Mouse (Mus musculus) A20 (cell line): ENCODE data around the gene Mamstr.

Experiments used
- DNase-seq: peaks from one replicate; pipeline ENCODE4 v3.0.0-alpha.2; 2011; ENCODE audit warnings: low read depth, low spot score

Gene Mamstr

GRCm38 (mm10) chr7:45639561-45640027 is at the start of gene Mamstr:
Gene Mamstr, plus strand, starts transcription at chr7:45639977.
- DNase-seq: no peak

- peak; percentile 61 for DNase-seq
Measured at GRCm38 (mm10) chr7:45590874-45591273, 48.9 kb upstream of the Mamstr start.

DNA sequence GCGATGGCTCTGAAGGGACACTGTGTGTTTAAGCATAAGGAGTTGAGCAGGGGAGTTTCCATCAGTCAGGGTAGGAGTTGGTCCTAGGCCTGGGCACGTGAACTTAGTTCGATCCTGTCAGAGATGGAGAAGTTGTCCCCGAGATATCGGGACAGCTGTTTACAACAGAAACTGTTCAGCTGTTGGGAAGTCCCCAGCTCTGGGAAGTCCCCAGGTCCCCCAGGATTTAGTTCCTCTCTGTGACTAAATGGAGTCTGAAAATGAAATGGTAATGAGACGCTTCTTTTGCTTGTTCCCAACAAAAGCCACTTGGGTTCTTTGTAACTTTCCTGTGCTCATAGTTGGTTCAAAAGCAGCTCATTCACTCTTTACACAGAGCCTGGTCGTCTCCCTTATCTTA is 47.9 kb upstream of the Mamstr start:
- DNase-seq: peak; percentile 83

DNA sequence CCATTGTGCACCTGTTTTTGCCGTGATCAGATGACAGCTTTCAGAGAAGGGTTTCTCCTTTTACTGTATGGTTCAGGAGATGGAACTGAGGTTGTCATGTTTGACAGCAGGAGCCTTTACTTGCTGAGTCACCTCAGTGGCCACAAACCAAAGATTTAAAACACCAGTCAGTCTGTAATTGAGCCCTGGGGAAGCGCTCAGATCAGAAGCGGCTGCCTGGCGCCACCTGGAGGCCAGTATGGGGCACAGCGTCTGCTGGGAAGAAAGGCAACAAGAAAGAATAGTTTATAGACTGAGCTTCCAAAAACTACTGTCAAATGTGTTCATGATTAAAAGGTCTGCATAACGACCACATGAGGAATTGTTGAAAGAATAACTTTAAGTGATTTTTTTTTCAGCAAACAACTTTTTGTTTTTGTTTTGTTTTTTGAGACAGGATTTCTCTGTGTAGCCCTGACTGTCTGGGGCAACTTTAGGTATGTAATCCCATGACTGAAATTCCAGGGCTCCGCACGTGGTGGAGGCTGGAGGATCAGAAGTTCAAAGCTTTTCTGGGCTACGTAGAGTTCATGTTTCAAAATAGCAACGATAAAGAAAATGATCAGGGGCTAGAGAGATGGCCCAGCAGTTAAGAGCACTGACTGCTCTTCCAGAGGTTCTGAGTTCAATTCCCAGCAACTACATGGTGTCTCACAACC is 46.5 kb upstream of the Mamstr start:
- DNase-seq: peak; percentile 89

- no peak for DNase-seq
Measured at GRCm38 (mm10) chr7:45595176-45595575, 44.6 kb upstream of the Mamstr start.

GRCm38 (mm10) chr7:45596107-45596506 is 43.7 kb upstream of the Mamstr start:
- DNase-seq: no peak

DNA sequence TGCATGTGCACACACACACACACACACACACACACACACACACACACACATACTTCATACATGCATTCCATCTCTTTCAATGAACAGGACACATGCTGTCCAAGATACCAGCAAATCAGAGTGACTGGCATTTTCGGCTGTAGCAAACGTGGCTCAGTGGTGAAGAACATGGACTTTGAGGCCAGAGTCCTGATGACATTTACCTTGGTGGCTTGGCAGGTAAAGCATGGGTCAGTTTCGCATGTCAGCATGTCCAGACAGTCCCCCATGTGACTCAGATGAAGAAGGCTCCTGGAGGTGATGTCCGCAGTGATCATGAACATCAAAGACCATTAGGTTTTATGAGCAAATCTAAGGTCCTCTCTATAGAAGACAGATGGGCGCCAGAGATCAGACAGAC is 42.8 kb upstream of the Mamstr start:
- DNase-seq: no peak

DNA sequence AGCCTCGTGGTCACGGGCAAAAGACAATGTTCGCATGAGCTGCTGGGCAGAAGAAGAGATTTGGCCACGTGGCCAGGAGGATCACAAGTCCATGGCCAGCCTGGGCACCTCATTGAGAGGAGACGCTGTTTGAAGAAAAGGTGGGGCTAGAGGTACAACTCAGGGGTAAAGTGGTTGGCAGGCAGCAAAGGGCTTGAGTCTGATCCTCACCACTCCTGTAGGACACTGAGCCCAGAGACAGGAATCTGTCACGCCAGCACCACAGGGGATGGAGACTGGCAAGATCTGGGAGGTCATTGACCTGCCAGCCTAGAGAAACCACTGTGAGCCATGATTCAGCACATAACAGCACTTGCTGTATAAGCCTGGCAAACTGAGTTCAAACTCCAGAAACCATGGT is 42.2 kb upstream of the Mamstr start:
- no peak for DNase-seq

GRCm38 (mm10) chr7:45598960-45599879 is 40.6 kb upstream of the Mamstr start:
- peak; percentile 34 for DNase-seq

- no peak for DNase-seq
Measured at GRCm38 (mm10) chr7:45605704-45606289, 34.0 kb upstream of the Mamstr start.

DNA sequence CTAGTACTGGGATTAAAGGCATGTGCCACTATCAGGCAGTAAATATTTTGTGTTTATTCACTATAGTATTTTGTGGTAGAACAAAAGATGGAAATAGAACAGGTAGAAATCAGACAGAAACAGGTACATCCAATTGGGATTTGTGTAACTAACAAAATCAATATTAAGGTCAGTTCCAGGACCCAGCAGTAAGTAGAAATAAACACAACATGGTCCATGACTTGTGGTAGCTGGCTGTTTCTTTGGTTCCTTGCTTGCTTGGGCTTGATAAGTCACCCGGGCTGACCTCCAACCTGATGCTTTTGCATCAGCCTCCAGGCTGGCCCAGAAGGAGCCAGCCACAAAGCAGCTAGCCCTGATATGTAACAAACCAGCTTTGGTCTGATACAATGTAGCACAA is 30.3 kb upstream of the Mamstr start:
- DNase-seq: no peak

GRCm38 (mm10) chr7:45616277-45616676 is 23.5 kb upstream of the Mamstr start:
- DNase-seq: peak; percentile 77

GRCm38 (mm10) chr7:45617042-45617695 is 22.6 kb upstream of the Mamstr start, which contains the start of gene Fut1:
Gene Fut1, plus strand, starts transcription at chr7:45617289.
- no peak for DNase-seq

- DNase-seq: peak; percentile 66
Measured at GRCm38 (mm10) chr7:45618316-45618715, 21.5 kb upstream of the Mamstr start.

DNA sequence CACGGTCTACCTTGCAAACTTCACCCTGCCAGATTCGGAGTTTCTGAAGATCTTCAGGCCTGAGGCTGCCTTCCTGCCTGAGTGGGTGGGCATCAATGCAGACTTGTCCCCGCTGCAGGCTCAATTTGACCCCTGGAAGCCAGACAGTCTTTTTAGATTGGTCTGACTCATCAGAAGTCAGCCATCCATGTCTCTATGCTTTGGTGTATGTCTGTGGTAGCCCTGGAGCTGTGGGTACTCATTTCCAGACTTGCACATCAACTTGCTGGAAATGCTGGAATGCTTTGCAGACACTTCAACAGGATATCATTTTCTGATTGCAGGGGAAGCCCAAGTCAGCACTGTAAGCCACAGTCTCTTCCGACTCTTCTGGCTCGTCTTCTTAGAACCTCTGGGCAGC is 20.2 kb upstream of the Mamstr start:
- DNase-seq: no peak

DNA sequence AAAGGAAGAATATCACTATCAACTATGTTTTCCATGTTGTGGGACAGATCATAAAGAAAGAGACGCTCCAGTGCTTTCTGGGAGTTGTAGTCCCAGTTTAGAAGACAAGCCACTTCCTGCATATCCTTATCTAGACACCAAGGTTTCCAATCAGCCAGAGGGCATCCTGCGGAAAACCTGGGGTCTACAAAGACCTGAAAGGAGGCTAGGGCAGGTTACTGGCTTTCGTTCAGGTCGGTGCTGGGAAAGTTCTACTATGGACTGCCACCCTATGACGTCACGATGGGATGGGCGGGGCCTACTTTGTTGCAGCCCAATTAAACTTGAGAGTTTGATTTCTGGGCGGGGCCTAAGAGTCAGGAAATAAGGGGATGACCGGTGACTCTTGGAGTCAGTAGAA is 18.3 kb upstream of the Mamstr start, which contains the start of gene Izumo1:
Izumo1 (plus strand) TSS at position 369 of the 400 bp plus-strand sequence.
- DNase-seq: peak; percentile 41

DNA sequence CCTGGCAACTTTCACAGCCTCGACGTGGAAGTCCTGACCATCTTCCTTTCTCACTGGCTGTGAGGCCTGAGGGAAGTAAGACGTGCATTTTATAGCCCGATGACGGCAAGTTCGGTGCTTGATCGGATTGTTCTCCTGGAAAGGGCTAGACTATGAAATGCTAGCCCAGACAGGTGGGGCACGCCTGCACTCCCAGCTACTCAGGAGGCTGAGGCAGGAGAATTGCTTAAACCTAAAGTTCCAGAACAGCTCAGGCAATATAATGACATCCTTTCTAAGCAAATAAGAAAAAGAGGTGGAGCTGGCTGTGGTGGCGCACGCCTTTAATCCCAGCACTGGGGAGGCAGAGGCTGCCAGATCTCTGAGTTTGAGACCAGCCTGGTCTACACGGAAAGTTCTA is 16.3 kb upstream of the Mamstr start:
- no peak for DNase-seq

DNA sequence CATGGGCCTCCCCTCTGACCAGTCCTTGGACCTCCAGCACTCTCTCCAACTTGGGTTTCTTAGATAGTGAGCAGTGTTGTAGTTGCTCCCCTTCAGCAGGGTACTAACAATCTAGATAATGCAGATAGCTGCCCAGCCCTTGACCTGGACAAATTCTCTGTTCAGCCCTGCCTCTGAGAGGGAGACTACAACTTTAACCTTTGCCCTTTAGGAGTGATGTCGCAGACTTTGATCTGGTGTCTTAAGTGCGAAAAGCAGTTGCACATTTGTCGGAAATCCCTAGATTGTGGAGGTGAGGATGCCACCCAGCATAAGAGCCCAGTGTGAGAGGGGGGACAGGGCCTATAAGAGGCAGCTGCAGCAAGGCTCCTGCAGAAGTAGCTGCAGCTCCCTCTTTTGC is 15.1 kb upstream of the Mamstr start:
- no peak for DNase-seq

- DNase-seq: no peak
Measured at GRCm38 (mm10) chr7:45625481-45625880, 14.3 kb upstream of the Mamstr start.

DNA sequence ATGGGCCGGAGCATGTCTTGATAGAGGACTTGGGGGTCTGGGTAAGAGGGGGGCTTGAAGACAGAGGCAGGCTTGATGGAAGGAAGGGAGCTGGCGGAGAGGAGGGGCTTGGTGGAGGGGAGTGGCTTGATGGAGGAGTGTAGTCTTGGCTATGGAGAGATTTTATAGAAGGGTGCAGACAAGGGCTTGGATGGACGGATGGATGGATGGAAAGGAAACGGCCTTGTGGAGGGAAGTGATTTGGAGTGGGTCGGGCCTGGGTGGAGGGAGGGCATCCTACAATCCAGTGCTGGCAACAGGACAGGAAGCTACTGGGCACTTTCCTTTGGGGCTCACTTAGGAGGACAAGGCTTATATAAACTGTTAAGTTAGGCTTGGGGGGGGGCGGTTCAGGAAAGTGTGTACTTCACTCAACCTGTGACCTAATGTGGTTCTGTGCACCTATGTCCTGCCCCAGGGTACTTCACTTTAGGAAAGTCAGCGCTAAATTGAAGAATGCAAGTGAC is 13.2 kb upstream of the Mamstr start:
- DNase-seq: no peak

- DNase-seq: no peak
Measured at GRCm38 (mm10) chr7:45627261-45627660, 12.5 kb upstream of the Mamstr start, which contains the start of gene Rasip1. Gene Rasip1, plus strand, starts transcription at chr7:45627488.
